8 mouse cellular contexts compared by ENCODE assay signal in the genomic region with DNA sequence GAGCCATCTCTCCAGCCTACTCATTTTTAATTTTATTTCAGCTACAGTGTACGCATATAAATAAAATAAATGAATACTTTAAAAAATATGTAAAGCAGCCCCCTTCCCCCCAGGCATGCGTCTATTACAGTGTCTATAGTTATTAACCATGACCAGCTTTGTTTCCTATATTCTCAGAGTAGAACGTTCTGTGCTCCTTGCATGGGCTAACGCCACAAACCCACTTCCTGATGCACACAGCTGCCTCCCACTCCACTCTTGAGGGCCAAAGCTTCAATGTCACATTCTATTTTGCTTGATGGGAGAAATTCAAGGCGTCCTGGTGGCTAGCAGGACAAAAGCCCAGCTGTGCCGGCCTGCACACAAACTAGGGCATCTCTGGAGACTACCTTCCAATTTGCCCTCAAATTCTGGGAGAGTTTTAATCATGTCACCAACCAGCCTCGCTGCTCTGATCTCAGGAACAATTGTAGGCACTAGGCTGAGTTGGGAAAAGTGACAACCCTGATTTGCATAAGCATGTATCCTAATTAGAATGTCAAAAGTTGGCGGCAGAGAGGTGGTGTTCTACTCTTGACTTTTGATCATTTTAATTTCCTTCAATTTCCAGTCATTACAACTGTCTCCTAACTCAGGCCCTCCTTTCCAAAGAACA. TPM values are rescaled to one million over a fixed set of nuclear protein-coding genes. Genes with fewer than 3 reads are reported as not detected.
DNase-seq lines count a peak whose midpoint lies in the region; ATAC-seq lines count a peak whose summit lies in the region.

No protein-coding gene starts in this region.

- no peak overlapping the region for H3K4me3 ChIP-seq in liver, embryonic 11.5 days (ENCODE audit: low read depth, low read length)
- H3K4me3 ChIP-seq in hindbrain, embryonic 15.5 days, result peak overlapping the region; percentile 27
- H3K4me3 ChIP-seq in neural tube, embryonic 13.5 days, result peak overlapping the region; percentile 28

- H3K9me3 ChIP-seq in liver, embryonic 11.5 days (ENCODE audit: control insufficient read depth, low read length), result no peaks in the 10 kb centered on the region
- no peaks in the 10 kb centered on the region for H3K9me3 ChIP-seq in hindbrain, embryonic 15.5 days
- no peaks in the 10 kb centered on the region for H3K9me3 ChIP-seq in neural tube, embryonic 13.5 days

- H3K9ac ChIP-seq in liver, embryonic 11.5 days (ENCODE audit: low read depth, low read length), result no peak overlapping the region
- no peak overlapping the region for H3K9ac ChIP-seq in hindbrain, embryonic 15.5 days
- peak overlapping the region; percentile 59 for H3K9ac ChIP-seq in neural tube, embryonic 13.5 days

- H3K27ac ChIP-seq in liver, embryonic 11.5 days (ENCODE audit: low read depth, low read length), result no peak overlapping the region
- H3K27ac ChIP-seq in hindbrain, embryonic 15.5 days (replicated peaks), result no peak overlapping the region
- no peak overlapping the region for H3K27ac ChIP-seq in neural tube, embryonic 13.5 days (replicated peaks)

- H3K4me2 ChIP-seq in liver, embryonic 11.5 days, result peak overlapping the region; percentile 51
- peak overlapping the region; percentile 51 for H3K4me2 ChIP-seq in hindbrain, embryonic 15.5 days
- H3K4me2 ChIP-seq in neural tube, embryonic 13.5 days, result peak overlapping the region; percentile 55

- H3K36me3 ChIP-seq in liver, embryonic 11.5 days (ENCODE audit: control insufficient read depth, insufficient read depth, low read length), result no peaks in the 10 kb centered on the region
- H3K36me3 ChIP-seq in hindbrain, embryonic 15.5 days, result no peaks in the 10 kb centered on the region
- H3K36me3 ChIP-seq in neural tube, embryonic 13.5 days, result no peaks in the 10 kb centered on the region

- ATAC-seq in liver, embryonic 11.5 days (replicated peaks; ENCODE audit: low FRiP score), result no peak
- ATAC-seq in hindbrain, embryonic 15.5 days (ENCODE audit: low FRiP score, low read depth), result no peak
- ATAC-seq in neural tube, embryonic 13.5 days (ENCODE audit: low read depth), result no peak

- DNase-seq in liver, embryonic 11.5 days (ENCODE audit: low spot score), result no peak
- DNase-seq in liver, result no peak
- peak; percentile 21 for DNase-seq in embryo, embryonic 10.5 days (ENCODE audit: low spot score)
- no peak for DNase-seq in frontal cortex, postnatal 14 days (ENCODE audit: low spot score in 2 of 2)
- DNase-seq in left cerebral cortex, postnatal 10 days (ENCODE audit: extremely low spot score in 1 of 2, low spot score in 2 of 2), result no peak
- DNase-seq in layer of hippocampus, adult 9-10 months (ENCODE audit: low spot score), result no peak

- 35% methylated on average over 8 of the region's 8 CpGs for WGBS in liver, embryonic 11.5 days
- 20% methylated on average over 8 of the region's 8 CpGs for WGBS in hindbrain, embryonic 15.5 days
- WGBS in neural tube, embryonic 13.5 days, result 24% methylated on average over 8 of the region's 8 CpGs

- peaks cover 17% of the 10 kb centered on the region for H3K27me3 ChIP-seq in liver, embryonic 11.5 days (replicated peaks; ENCODE audit: control insufficient read depth, insufficient read depth, low read length)
- H3K27me3 ChIP-seq in hindbrain, embryonic 15.5 days, result peaks cover 3% of the 10 kb centered on the region; the same call in 1 of the 2 replicates
- H3K27me3 ChIP-seq in neural tube, embryonic 13.5 days, result peaks cover 13% of the 10 kb centered on the region; the same call in 1 of the 2 replicates

- H3K4me1 ChIP-seq in liver, embryonic 11.5 days (replicated peaks; ENCODE audit: control insufficient read depth, insufficient read depth, low read length), result 0 out of 2 replicates have a peak, but pooled peaks cover 5% of the 10 kb centered on the region
- H3K4me1 ChIP-seq in hindbrain, embryonic 15.5 days (replicated peaks), result peaks cover 15% of the 10 kb centered on the region
- peaks cover 15% of the 10 kb centered on the region for H3K4me1 ChIP-seq in neural tube, embryonic 13.5 days (replicated peaks)

- intact Hi-C loops in left cerebral cortex, postnatal 10 days (cut with DNase I), result no loop called here

RNA-seq across cellular contexts. Expression of a gene that starts 10.2 kb away (rescaled TPM):
- not detected in 2 replicates for polyA plus RNA-seq in liver, embryonic 11.5 days (2014; fragmentation: Nextera tagmentation; extraction: Ambion mirVana)
- 8.5 and 15.0 TPM in 2 replicates for polyA plus RNA-seq in hindbrain, embryonic 15.5 days (2015; fragmentation: Nextera tagmentation; extraction: Ambion mirVana)
- 0.36 and 0.89 TPM in 2 replicates for polyA plus RNA-seq in neural tube, embryonic 13.5 days (2015; fragmentation: Nextera tagmentation; extraction: Ambion mirVana)
- total RNA-seq in left cerebral cortex, postnatal 10 days (2021), result 1 to 10 TPM; 1.6 to 1.9 TPM

RNA-seq across cellular contexts. Expression of a gene that starts 29.3 kb away (rescaled TPM):
- polyA plus RNA-seq in liver, embryonic 11.5 days (2014; fragmentation: Nextera tagmentation; extraction: Ambion mirVana), result 1.9 and 2.5 TPM in 2 replicates
- 0.91 and 1.2 TPM in 2 replicates for polyA plus RNA-seq in hindbrain, embryonic 15.5 days (2015; fragmentation: Nextera tagmentation; extraction: Ambion mirVana)
- 0.56 and 0.99 TPM in 2 replicates for polyA plus RNA-seq in neural tube, embryonic 13.5 days (2015; fragmentation: Nextera tagmentation; extraction: Ambion mirVana)
- total RNA-seq in left cerebral cortex, postnatal 10 days (2021), result under 1 TPM in 1 of 2 experiments, not detected in 1; 0.14 TPM
